30 mouse cellular contexts compared by ENCODE assay signal in the genomic region with DNA sequence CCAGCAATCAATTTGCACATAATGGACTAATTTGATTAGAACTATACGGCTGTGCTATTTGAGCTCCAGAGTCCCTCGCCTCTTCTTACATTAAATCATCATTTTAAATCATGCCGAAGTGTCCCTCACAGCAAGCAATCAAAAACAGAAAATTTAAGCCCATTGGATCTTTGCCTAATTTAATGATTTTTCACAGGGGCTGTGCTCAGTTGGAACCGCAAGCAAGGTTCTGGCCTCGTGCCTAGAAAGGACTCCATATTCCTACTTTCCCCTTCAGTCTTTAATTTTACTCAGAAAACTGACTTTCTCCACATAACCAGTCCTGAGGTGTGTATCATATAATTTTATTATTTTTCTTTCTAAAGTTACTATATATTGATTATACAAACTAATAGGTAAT.
A peak's percentile ranks its signal among the peaks of the same experiment; 100 is the strongest.
DNase-seq lines count a peak whose midpoint lies in the region; ATAC-seq and TF ChIP-seq lines count a peak whose summit lies in the region.
"Had no signal": no experiment of that assay in that cellular context is flagged by ENCODE, and none has a peak within 500 bp of the region (broad histone marks: within the 10 kb centered on the region; RNA-seq: fewer than 3 reads in every experiment).

No protein-coding gene starts in this region.

- H3K4me2 ChIP-seq in forebrain, postnatal 0 days (ENCODE audit: low read depth) = no peak overlapping the region
- H3K4me2 ChIP-seq in midbrain, postnatal 0 days (ENCODE audit: low read depth, low read length, poor library complexity, severe bottlenecking) = no peak overlapping the region
- H3K4me2 ChIP-seq in midbrain, embryonic 16.5 days (ENCODE audit: low read length) = no peak overlapping the region
- H3K4me2 ChIP-seq: embryonic facial prominence, embryonic 15.5 days; forebrain, embryonic 15.5 days; heart, embryonic 13.5 days; limb, embryonic 13.5 days; liver, embryonic 13.5 days; midbrain, embryonic 12.5 days had no signal

- WGBS in forebrain, postnatal 0 days = 41% methylated on average over 5 of the region's 5 CpGs
- 88% methylated on average over 5 of the region's 5 CpGs for WGBS in forebrain, embryonic 10.5 days
- 66% methylated on average over 5 of the region's 5 CpGs for WGBS in midbrain, postnatal 0 days
- WGBS in midbrain, embryonic 16.5 days = 61% methylated on average over 5 of the region's 5 CpGs

- H3K9me3 ChIP-seq in forebrain, postnatal 0 days (ENCODE audit: low read length) = no peaks in the 10 kb centered on the region
- H3K9me3 ChIP-seq in forebrain, embryonic 10.5 days = no peaks in the 10 kb centered on the region
- H3K9me3 ChIP-seq in midbrain, postnatal 0 days (ENCODE audit: low read length) = no peaks in the 10 kb centered on the region
- no peaks in the 10 kb centered on the region for H3K9me3 ChIP-seq in midbrain, embryonic 16.5 days (replicated peaks; ENCODE audit: control insufficient read depth, low read length, poor library complexity, severe bottlenecking)
- H3K9me3 ChIP-seq: embryonic facial prominence, embryonic 15.5 days; forebrain, embryonic 15.5 days; heart, embryonic 13.5 days; limb, embryonic 13.5 days; liver, embryonic 13.5 days; midbrain, embryonic 12.5 days had no signal

- H3K4me3 ChIP-seq in forebrain, postnatal 0 days (ENCODE audit: low read depth, low read length) = no peak overlapping the region
- no peak overlapping the region for H3K4me3 ChIP-seq in forebrain, embryonic 10.5 days
- no peak overlapping the region for H3K4me3 ChIP-seq in midbrain, postnatal 0 days (ENCODE audit: low read depth, low read length)
- no peak overlapping the region for H3K4me3 ChIP-seq in midbrain, embryonic 16.5 days (ENCODE audit: low read depth, low read length)
- H3K4me3 ChIP-seq: embryonic facial prominence, embryonic 15.5 days; forebrain, embryonic 15.5 days; gastrocnemius, adult 2 months; heart, embryonic 13.5 days; limb, embryonic 13.5 days; liver, embryonic 13.5 days; midbrain, embryonic 12.5 days had no signal

- no peak overlapping the region for H3K9ac ChIP-seq in forebrain, postnatal 0 days
- no peak overlapping the region for H3K9ac ChIP-seq in midbrain, postnatal 0 days (replicated peaks; ENCODE audit: low read length, poor library complexity, severe bottlenecking)
- no peak overlapping the region for H3K9ac ChIP-seq in midbrain, embryonic 16.5 days (ENCODE audit: low read depth, low read length)
- H3K9ac ChIP-seq: embryonic facial prominence, embryonic 15.5 days; forebrain, embryonic 15.5 days; heart, embryonic 13.5 days; limb, embryonic 13.5 days; liver, embryonic 13.5 days; midbrain, embryonic 12.5 days had no signal

- peak; percentile 35 for DNase-seq in forebrain, postnatal 0 days
- no peak for DNase-seq in forebrain, embryonic 10.5 days (ENCODE audit: extremely low spot score, low spot score)
- DNase-seq in left cerebral cortex, postnatal 4 days = peak; percentile 53
- no peak for DNase-seq in left cerebral cortex, postnatal 25 days (ENCODE audit: low spot score in 2 of 2)
- DNase-seq in midbrain, postnatal 0 days (ENCODE audit: low spot score) = peak; percentile 50
- DNase-seq in liver = no peak
- DNase-seq: adrenal gland, adult 2 months; adrenal gland, postnatal 36 days; B cell, adult 2 months; cerebellum, adult 9-10 months; gastrocnemius, adult 2 months; gastrocnemius, postnatal 36 days; heart, postnatal 10 days; kidney, adult 8-10 months; kidney, postnatal 10 days; layer of hippocampus, adult 9-11 months; liver, embryonic 13.5 days; lung, adult 18-20 months; lung, postnatal 10 days; thymus, adult 18-20 months; thymus, postnatal 25 days had no signal

- no peak overlapping the region for H3K27ac ChIP-seq in forebrain, postnatal 0 days (ENCODE audit: low read depth, low read length)
- H3K27ac ChIP-seq in forebrain, embryonic 10.5 days = no peak overlapping the region
- no peak overlapping the region for H3K27ac ChIP-seq in midbrain, postnatal 0 days (ENCODE audit: low read depth, low read length)
- no peak overlapping the region for H3K27ac ChIP-seq in midbrain, embryonic 16.5 days (ENCODE audit: low read length)
- H3K27ac ChIP-seq: embryonic facial prominence, embryonic 15.5 days; forebrain, embryonic 15.5 days; gastrocnemius, adult 2 months; heart, embryonic 13.5 days; limb, embryonic 13.5 days; liver, embryonic 13.5 days; midbrain, embryonic 12.5 days; stomach, postnatal 0 days had no signal

- no peaks in the 10 kb centered on the region for H3K4me1 ChIP-seq in forebrain, postnatal 0 days (ENCODE audit: insufficient read depth)
- no peaks in the 10 kb centered on the region for H3K4me1 ChIP-seq in forebrain, embryonic 10.5 days
- no peaks in the 10 kb centered on the region for H3K4me1 ChIP-seq in midbrain, postnatal 0 days (ENCODE audit: insufficient read depth, low read length)
- H3K4me1 ChIP-seq in midbrain, embryonic 16.5 days (ENCODE audit: control insufficient read depth, insufficient read depth, low read length) = no peaks in the 10 kb centered on the region
- H3K4me1 ChIP-seq: embryonic facial prominence, embryonic 15.5 days; forebrain, embryonic 15.5 days; heart, embryonic 13.5 days; limb, embryonic 13.5 days; liver, embryonic 13.5 days; midbrain, embryonic 12.5 days had no signal

- no peak for ATAC-seq in forebrain, postnatal 0 days
- ATAC-seq in midbrain, postnatal 0 days (ENCODE audit: low FRiP score) = no peak
- no peak for ATAC-seq in midbrain, embryonic 16.5 days
- ATAC-seq: activated CD4-positive, CD25-positive, alpha-beta regulatory T cell, adult 4 months; forebrain, embryonic 15.5 days; intestine, embryonic 16.5 days had no signal

- H3K36me3 ChIP-seq in forebrain, postnatal 0 days (ENCODE audit: insufficient read depth) = no peaks in the 10 kb centered on the region
- no peaks in the 10 kb centered on the region for H3K36me3 ChIP-seq in forebrain, embryonic 10.5 days (replicated peaks)
- no peaks in the 10 kb centered on the region for H3K36me3 ChIP-seq in midbrain, postnatal 0 days (ENCODE audit: insufficient read depth, low read length)
- H3K36me3 ChIP-seq in midbrain, embryonic 16.5 days (ENCODE audit: control insufficient read depth, insufficient read depth, low read length) = no peaks in the 10 kb centered on the region
- H3K36me3 ChIP-seq: embryonic facial prominence, embryonic 15.5 days; forebrain, embryonic 15.5 days; heart, embryonic 13.5 days; limb, embryonic 13.5 days; liver, embryonic 13.5 days; midbrain, embryonic 12.5 days had no signal

- no peak for TF ChIP-seq CTCF in forebrain, postnatal 0 days (IDR thresholded peaks at IDR 0.05; ENCODE audit: low read depth)
- TF ChIP-seq CTCF in midbrain, postnatal 0 days (IDR thresholded peaks at IDR 0.05) = no peak

- intact Hi-C loops in left cerebral cortex, postnatal 4 days (cut with DNase I) = no loop called here
- intact Hi-C loops in left cerebral cortex, postnatal 25 days (cut with DNase I) = no loop called here

- H3K27me3 ChIP-seq in forebrain, postnatal 0 days (ENCODE audit: insufficient read depth, low read length) = no peaks in the 10 kb centered on the region
- H3K27me3 ChIP-seq in forebrain, embryonic 10.5 days (ENCODE audit: poor library complexity, severe bottlenecking) = no peaks in the 10 kb centered on the region
- no peaks in the 10 kb centered on the region for H3K27me3 ChIP-seq in midbrain, postnatal 0 days (ENCODE audit: insufficient read depth, low read length)
- H3K27me3 ChIP-seq in midbrain, embryonic 16.5 days (ENCODE audit: control insufficient read depth, insufficient read depth, low read depth, low read length) = no peaks in the 10 kb centered on the region
- H3K27me3 ChIP-seq: embryonic facial prominence, embryonic 15.5 days; forebrain, embryonic 15.5 days; heart, embryonic 13.5 days; limb, embryonic 13.5 days; liver, embryonic 13.5 days; midbrain, embryonic 12.5 days had no signal

Comparison
In these comparisons a context has a peak if more than half of its experiments do, and no peak if none do; other contexts are left out.
1. DNase-seq: peak in forebrain, postnatal 0 days (single experiment), left cerebral cortex, postnatal 4 days (single experiment) and midbrain, postnatal 0 days (single experiment); none in forebrain, embryonic 10.5 days (single experiment), left cerebral cortex, postnatal 25 days (0 of 2) and liver (single experiment).